Mouse (Mus musculus) CH12F3 (cell line): ENCODE results near the gene Ube2ql1.

Experiments used
- in situ Hi-C: fragments of 300-500 bp; cut with MboI; formaldehyde crosslinking; loops from 2 replicates; pipeline ENCODE4 v1.14.3; 2020; ENCODE audit warnings: low sequenced_read_pairs

Gene Ube2ql1

GRCm38 (mm10) chr13:69739759-69740135, at the start of gene Ube2ql1:
Gene Ube2ql1, minus strand, starts transcription at chr13:69739889.
- in situ Hi-C loops = no loop called here

- in situ Hi-C loops = no loop called here
These were observed 49.0 kb upstream of the Ube2ql1 start for GRCm38 (mm10) chr13:69788704-69789103.

- in situ Hi-C loops = no loop called here
These were observed 38.5 kb upstream of the Ube2ql1 start for GRCm38 (mm10) chr13:69778221-69778620.

- in situ Hi-C loops = no loop called here
These were observed 32.7 kb upstream of the Ube2ql1 start for GRCm38 (mm10) chr13:69772358-69772757.

- in situ Hi-C loops = no loop called here
These were observed 31.1 kb upstream of the Ube2ql1 start for GRCm38 (mm10) chr13:69770538-69771456.

- in situ Hi-C loops = no loop called here
These were observed 28.5 kb upstream of the Ube2ql1 start for GRCm38 (mm10) chr13:69768152-69768551.

- in situ Hi-C loops = no loop called here
These were observed 25.0 kb upstream of the Ube2ql1 start for GRCm38 (mm10) chr13:69764646-69765045.

- in situ Hi-C loops = no loop called here
These were observed 21.7 kb upstream of the Ube2ql1 start for GRCm38 (mm10) chr13:69761393-69761792.

- in situ Hi-C loops = no loop called here
These were observed 19.3 kb upstream of the Ube2ql1 start for GRCm38 (mm10) chr13:69758979-69759378.

GRCm38 (mm10) chr13:69752875-69753274, 13.2 kb upstream of the Ube2ql1 start:
- in situ Hi-C loops = no loop called here

- in situ Hi-C loops = no loop called here
These were observed 11.8 kb upstream of the Ube2ql1 start for GRCm38 (mm10) chr13:69751510-69751909.

- in situ Hi-C loops = no loop called here
These were observed 9.1 kb upstream of the Ube2ql1 start for GRCm38 (mm10) chr13:69748756-69749155.

GRCm38 (mm10) chr13:69740331-69741285, 919 bp upstream of the Ube2ql1 start:
- in situ Hi-C loops = no loop called here

- in situ Hi-C loops = no loop called here
These were observed 464 bp downstream of the Ube2ql1 start for GRCm38 (mm10) chr13:69739091-69739758.

- in situ Hi-C loops = no loop called here
These were observed 1.2 kb downstream of the Ube2ql1 start for GRCm38 (mm10) chr13:69738461-69738971.

- in situ Hi-C loops = no loop called here
These were observed 2.1 kb downstream of the Ube2ql1 start for GRCm38 (mm10) chr13:69737444-69738185.

GRCm38 (mm10) chr13:69732636-69733035, 7.1 kb downstream of the Ube2ql1 start:
- in situ Hi-C loops = no loop called here

GRCm38 (mm10) chr13:69725376-69725775, 14.3 kb downstream of the Ube2ql1 start:
- in situ Hi-C loops = no loop called here

GRCm38 (mm10) chr13:69721141-69721540, 18.5 kb downstream of the Ube2ql1 start:
- in situ Hi-C loops = no loop called here
